Mouse (Mus musculus): Measurements from ENCODE around the gene Slc7a14.
A peak's percentile ranks its signal among the peaks of the same experiment; 100 is the strongest.

Gene Slc7a14

DNA sequence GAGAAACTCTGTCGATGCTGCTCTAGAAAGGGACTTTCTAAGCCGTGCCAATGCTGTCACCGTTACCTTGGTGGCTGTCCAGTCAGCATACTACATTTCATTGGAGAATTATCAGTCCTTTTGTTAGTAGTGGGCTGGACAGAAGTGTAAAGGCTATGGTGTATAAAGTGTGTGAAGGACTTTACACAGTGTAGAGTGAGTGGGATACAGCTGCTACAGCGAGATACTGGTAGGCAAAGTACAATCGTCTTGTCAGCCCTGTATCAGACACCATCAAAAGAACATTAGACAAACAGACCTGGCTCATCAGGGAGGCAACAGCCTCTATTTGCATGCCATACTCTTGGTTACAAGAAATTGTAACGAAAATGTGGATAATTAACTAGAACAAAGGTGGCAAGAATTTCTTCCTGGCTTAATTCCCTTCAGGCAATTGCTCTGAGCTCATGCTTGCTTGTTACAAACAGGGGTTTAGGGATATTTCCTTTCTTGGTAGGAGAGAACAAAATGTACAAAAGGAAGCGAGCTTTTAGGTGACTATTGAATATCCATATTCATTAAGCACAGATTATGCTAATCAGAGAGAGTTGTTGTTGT lies 48.7 kb downstream of the Slc7a14 start:
- peak; percentile 18 for DNase-seq (ENCODE audit: low read depth, low spot score)

DNA sequence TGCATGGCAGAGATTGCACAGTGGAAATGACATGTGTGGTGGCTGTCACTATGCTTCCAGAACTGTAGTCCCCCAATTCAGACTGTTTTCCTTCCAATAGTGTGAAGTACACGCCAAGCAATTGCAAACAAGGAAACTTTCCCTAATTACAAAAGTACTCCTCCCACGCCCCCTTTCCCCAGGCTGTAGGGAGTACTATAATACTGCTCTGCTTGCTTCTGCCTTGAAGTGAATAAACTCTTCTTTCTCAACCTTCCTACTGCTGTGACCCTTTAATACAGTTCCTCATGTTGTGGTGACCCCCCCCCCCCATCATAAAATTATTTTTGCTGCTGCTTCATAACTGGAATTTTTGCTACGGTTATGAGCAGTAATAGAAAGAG lies 49.2 kb downstream of the Slc7a14 start:
- DNase-seq (ENCODE audit: low read depth, low spot score) = no peak

- peak; percentile 76 for DNase-seq (ENCODE audit: low read depth, low spot score)
Measured at GRCm38 (mm10) chr3:31260329-31260963, 49.7 kb downstream of the Slc7a14 start.

- DNase-seq (ENCODE audit: low read depth, low spot score) = no peak
Measured at GRCm38 (mm10) chr3:31259553-31260255, 50.5 kb downstream of the Slc7a14 start.

DNA sequence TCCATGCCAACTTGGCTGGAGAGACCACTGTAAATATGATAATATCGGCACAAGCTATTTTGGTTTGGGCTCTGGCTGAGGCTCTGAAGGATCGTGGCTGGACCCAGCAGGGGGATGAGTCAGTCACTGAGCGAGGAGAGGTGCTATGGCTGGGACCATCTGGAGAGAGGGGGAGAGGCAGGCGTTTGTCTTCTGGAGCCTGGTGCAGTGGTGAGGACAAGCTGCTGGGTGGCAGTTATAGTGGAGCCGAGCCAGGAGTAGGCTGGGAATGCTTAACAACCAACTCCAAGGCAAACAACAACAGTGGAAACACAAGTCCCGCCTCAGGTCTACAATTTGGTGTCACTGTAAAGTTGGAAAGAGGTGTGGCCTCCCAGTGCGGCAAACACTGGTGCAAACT lies 55.8 kb downstream of the Slc7a14 start:
- no peak for DNase-seq (ENCODE audit: low read depth, low spot score)

GRCm38 (mm10) chr3:31253862-31254261 lies 56.3 kb downstream of the Slc7a14 start:
- no peak for DNase-seq (ENCODE audit: low read depth, low spot score)

- DNase-seq (ENCODE audit: low read depth, low spot score) = no peak
Measured at GRCm38 (mm10) chr3:31252566-31252965, 57.6 kb downstream of the Slc7a14 start.

- DNase-seq (ENCODE audit: low read depth, low spot score) = no peak
Measured at GRCm38 (mm10) chr3:31243478-31243877, 66.7 kb downstream of the Slc7a14 start.

GRCm38 (mm10) chr3:31240840-31241239 lies 69.3 kb downstream of the Slc7a14 start:
- DNase-seq (ENCODE audit: low read depth, low spot score) = no peak

DNA sequence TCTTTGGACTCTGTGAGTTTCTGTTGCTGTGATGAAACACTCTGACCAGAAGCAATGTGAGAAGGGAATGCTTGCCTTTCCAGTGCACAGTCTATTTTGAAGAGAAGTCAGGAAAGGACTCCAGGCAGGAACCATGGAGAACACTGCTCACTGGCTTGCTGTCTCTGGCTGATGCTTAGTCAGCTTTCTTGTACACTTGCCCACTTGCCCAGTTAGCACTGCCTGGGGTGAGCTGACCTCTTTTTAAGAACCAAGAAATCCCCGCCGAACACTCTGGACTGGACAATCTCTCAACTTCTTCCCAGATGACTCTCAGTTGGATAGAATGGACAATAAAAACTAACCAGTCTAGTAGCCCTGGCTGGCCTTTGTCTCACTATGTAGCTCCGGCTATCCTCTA lies 70.5 kb downstream of the Slc7a14 start:
- no peak for DNase-seq (ENCODE audit: low read depth, low spot score)

- DNase-seq (ENCODE audit: low read depth, low spot score) = no peak
Measured at GRCm38 (mm10) chr3:31237936-31238335, 72.2 kb downstream of the Slc7a14 start.

DNA sequence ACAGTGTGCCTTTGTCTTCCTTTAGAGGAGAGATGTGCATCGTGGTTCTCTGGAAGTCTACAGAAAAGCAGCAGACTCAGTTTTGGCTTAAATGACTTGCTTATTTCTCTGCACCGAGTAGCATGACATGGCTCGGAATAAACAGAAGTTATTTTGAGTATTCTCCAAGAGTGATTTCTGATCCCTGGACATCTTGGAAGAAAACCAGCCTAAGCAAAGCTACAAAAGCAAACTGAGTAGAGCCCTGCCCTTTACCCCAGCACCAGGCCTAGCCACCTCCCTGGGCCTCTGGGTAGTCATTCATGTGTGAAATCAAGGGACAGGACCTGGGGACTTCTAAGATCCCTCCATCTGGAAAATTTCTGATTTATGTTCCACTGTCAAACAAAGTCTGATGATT lies 74.0 kb downstream of the Slc7a14 start:
- no peak for DNase-seq (ENCODE audit: low read depth, low spot score)

DNA sequence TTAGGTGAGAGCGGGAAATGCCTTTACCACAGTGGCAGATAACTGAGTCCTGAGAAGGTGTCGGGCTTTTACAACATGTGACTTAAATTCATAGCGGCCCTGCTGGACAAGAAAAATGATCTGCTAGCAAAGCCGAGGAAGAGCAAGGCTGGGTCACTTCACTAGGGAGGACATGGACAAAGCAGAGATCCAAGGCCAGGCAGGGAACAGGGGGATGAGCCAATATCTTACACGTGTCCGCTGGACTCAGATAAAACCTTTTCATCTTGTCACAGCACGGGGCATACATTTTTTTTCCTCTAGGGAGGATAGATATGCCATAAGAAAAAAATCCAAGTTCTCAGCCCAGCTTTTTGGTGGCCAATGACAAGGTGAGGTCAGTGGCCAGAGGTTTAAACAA lies 75.8 kb downstream of the Slc7a14 start:
- no peak for DNase-seq (ENCODE audit: low read depth, low spot score)

- DNase-seq (ENCODE audit: low read depth, low spot score) = no peak
Measured at GRCm38 (mm10) chr3:31233746-31234312, 76.3 kb downstream of the Slc7a14 start.

DNA sequence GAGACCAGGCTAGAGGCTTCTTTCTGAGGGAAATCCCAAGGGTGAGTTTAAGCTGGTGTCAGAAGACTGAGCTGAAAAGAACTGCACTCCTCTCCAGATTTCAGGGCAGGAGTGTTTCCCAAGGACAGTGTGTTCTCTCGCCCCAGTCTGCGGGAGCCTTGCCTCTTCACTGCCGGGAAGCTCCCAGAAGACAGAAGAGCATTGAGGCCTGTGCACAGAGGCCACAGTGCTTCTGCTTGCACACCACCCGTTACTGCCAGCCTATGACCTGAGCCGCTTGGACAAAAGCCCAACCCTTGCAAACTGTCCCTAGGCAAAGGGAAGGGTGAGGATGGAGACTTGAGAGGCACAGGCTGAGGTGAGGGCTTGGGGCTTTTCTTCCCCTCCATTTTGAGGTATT lies 80.9 kb downstream of the Slc7a14 start:
- no peak for DNase-seq (ENCODE audit: low read depth, low spot score)

DNA sequence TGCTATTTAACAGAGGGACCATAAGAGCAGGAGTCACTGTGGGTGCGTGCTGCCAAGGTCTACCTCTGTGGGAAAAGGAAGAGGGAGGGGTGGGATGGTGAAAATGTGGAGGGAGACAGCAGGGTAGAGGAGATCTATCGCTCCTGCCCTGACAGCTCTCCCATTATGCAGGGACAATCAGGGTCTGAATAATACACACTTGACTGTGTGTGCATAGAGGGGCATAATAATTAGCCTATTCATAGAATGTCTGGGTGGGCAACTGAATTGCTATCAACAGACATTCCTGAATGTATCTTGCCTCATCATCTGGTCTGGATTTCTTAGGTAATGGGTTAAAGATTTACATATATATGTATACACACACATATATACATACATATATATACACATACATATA lies 81.7 kb downstream of the Slc7a14 start:
- no peak for DNase-seq (ENCODE audit: low read depth, low spot score)

DNA sequence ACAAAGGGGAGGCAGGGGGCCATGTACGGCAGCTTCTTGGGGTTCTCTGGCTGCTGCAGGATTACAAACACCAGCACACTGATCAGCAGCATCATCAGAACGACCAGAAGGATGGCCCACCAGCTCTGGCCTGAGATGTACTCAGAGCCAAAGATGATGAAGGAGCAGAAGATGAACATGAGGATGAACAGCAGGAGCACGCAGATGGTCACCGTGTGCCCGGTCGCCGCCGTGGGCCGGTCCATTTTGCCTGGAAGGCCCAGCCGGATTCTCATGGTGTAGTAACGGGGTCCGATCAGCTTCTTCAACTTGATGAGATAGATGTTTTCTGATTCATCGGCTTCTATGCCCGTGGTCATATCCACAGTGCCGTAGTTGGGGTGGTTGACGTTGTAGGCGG lies 86.6 kb downstream of the Slc7a14 start:
- DNase-seq (ENCODE audit: low read depth, low spot score) = no peak

- DNase-seq (ENCODE audit: low read depth, low spot score) = no peak
Measured at GRCm38 (mm10) chr3:31220040-31220439, 90.1 kb downstream of the Slc7a14 start.

DNA sequence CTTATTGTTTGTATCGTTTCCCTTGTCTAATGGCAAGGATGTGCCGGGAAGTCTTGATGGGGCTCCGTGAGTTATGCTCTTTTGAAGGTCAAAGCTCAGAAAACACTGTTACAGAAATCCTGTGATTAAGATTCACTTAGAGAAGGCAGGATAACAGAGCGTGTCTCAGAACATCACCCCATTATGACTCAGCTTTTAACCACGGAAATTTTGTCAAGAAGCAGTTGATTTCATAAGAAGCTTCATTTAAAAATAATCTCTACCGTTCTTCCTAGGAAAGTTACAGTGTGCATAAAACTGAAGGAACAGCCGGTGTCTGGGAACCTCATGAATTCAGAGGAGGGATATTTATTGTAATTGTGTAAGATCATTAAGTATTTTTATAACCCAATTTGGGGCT lies 90.7 kb downstream of the Slc7a14 start:
- DNase-seq (ENCODE audit: low read depth, low spot score) = no peak

- no peak for DNase-seq (ENCODE audit: low read depth, low spot score)
Measured at GRCm38 (mm10) chr3:31217523-31217922, 92.7 kb downstream of the Slc7a14 start.

GRCm38 (mm10) chr3:31213802-31214201 lies 96.4 kb downstream of the Slc7a14 start:
- DNase-seq (ENCODE audit: low read depth, low spot score) = no peak

DNA sequence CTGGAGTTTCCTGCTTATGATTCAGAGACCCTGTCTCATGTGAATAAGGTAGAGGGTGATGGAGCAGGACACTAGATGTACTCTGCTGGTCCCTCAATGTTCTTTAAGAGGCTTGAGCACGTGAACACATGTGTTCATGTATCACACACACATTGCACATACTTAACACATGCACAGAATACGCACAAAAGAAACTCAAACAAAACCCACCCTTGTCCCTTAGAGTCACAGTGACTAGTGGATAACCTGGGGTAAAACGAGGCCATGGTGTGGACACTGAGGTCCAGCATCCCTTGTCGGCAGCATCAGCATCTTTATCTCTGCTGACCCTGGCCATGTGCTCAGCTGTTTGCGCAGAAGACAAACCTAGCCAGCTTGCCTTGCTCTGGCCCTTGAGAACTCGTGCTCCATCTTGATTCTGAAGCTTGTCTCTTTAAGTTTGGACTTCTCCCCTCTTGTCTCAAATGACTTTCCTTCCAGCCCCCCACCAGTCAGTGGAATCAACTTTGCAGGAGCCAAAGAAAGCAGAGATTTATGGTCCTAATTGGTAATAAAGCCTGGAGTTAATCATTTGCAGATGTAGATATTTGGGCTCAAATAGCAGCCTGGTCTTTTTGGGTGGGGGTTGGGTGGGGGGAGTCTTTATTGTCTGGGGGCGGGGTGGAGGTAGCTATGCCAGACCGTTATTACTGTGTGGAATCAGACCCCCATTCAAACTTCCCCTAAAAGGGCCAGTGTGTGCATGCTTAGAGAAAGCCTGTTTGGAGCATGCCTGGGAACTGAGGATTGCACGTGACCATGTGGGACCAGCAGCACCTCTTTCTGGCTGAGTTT lies 97.8 kb downstream of the Slc7a14 start:
- DNase-seq (ENCODE audit: low read depth, low spot score) = no peak
